Comparison of ENCODE assay signal across 7 mouse cellular contexts in genomic region chr17:83214161-83214592, GRCm38 (mm10). TPM values are rescaled to one million over a fixed set of nuclear protein-coding genes. Genes with fewer than 3 reads are reported as not detected.
DNase-seq lines count a peak whose midpoint lies in the region; ATAC-seq and TF ChIP-seq lines count a peak whose summit lies in the region.

No protein-coding gene starts in this region.

- peak overlapping the region; percentile 93 for H3K9ac ChIP-seq in ES-Bruce4 (ENCODE audit: low read depth, poor library complexity, severe bottlenecking)
- peak overlapping the region; percentile 100 for H3K9ac ChIP-seq in heart, embryonic 13.5 days
- H3K9ac ChIP-seq in kidney, embryonic 16.5 days (replicated peaks; ENCODE audit: low read length) = peak overlapping the region; percentile 99
- peak overlapping the region; percentile 55 for H3K9ac ChIP-seq in lung, postnatal 0 days (replicated peaks; ENCODE audit: low read depth)

- TF ChIP-seq EP300 in ES-Bruce4 (IDR thresholded peaks at IDR 0.05; ENCODE audit: insufficient read depth, low read depth, low read length) = peak; percentile 19; the same call in 1 of the 2 replicates
- no peak for TF ChIP-seq EP300 in lung, postnatal 0 days (IDR thresholded peaks at IDR 0.05)

- H3K4me2 ChIP-seq in heart, embryonic 13.5 days = peak overlapping the region; percentile 95
- peak overlapping the region; percentile 74 for H3K4me2 ChIP-seq in kidney, embryonic 16.5 days (replicated peaks; ENCODE audit: low read depth, low read length)
- H3K4me2 ChIP-seq in lung, postnatal 0 days (replicated peaks; ENCODE audit: low read depth, low read length) = peak overlapping the region; percentile 97

- H3K27me3 ChIP-seq in ES-Bruce4 (ENCODE audit: control insufficient read depth, insufficient read depth, low read length, poor library complexity, severe bottlenecking) = peaks cover 13% of the 10 kb centered on the region; the same call in 1 of the 2 replicates
- no peaks in the 10 kb centered on the region for H3K27me3 ChIP-seq in heart, embryonic 13.5 days (replicated peaks)
- no peaks in the 10 kb centered on the region for H3K27me3 ChIP-seq in kidney, embryonic 16.5 days (ENCODE audit: insufficient read depth, low read length)
- H3K27me3 ChIP-seq in lung, postnatal 0 days (replicated peaks; ENCODE audit: insufficient read depth, low read length) = no peaks in the 10 kb centered on the region

- peaks cover 1% of the 10 kb centered on the region for H3K4me1 ChIP-seq in ES-Bruce4 (ENCODE audit: control insufficient read depth, insufficient read depth, low read length)
- peaks cover 49% of the 10 kb centered on the region for H3K4me1 ChIP-seq in heart, embryonic 13.5 days
- H3K4me1 ChIP-seq in kidney, embryonic 16.5 days (ENCODE audit: insufficient read depth, low read length) = peaks cover 38% of the 10 kb centered on the region
- peaks cover 22% of the 10 kb centered on the region; the same call in 1 of the 2 replicates for H3K4me1 ChIP-seq in lung, postnatal 0 days (ENCODE audit: insufficient read depth, low read depth, low read length)
- peaks cover 24% of the 10 kb centered on the region for H3K4me1 ChIP-seq in olfactory bulb, adult 2 months (ENCODE audit: control insufficient read depth, insufficient read depth, low read length)

- no peak overlapping the region for H3K27ac ChIP-seq in ES-Bruce4 (ENCODE audit: insufficient read depth, low read length)
- peak overlapping the region; percentile 99 for H3K27ac ChIP-seq in heart, embryonic 13.5 days (replicated peaks)
- H3K27ac ChIP-seq in kidney, embryonic 16.5 days (ENCODE audit: low read length) = peak overlapping the region; percentile 85
- no peak overlapping the region for H3K27ac ChIP-seq in lung, postnatal 0 days (ENCODE audit: low read length)
- no peak overlapping the region for H3K27ac ChIP-seq in olfactory bulb, adult 2 months (ENCODE audit: insufficient read depth, low read depth, low read length)

- peak overlapping the region; percentile 83 for H3K4me3 ChIP-seq in ES-Bruce4 (ENCODE audit: low read depth, low read length)
- H3K4me3 ChIP-seq in heart, embryonic 13.5 days = peak overlapping the region; percentile 97
- H3K4me3 ChIP-seq in kidney, embryonic 16.5 days (ENCODE audit: low read length) = peak overlapping the region; percentile 78
- H3K4me3 ChIP-seq in lung, postnatal 0 days (ENCODE audit: low read depth, low read length) = peak overlapping the region; percentile 73
- peak overlapping the region; percentile 62 for H3K4me3 ChIP-seq in olfactory bulb, adult 2 months (ENCODE audit: insufficient read depth, low read depth, low read length)

- no peak for TF ChIP-seq CTCF in ES-Bruce4 (IDR thresholded peaks at IDR 0.05; ENCODE audit: low read depth, low read length)
- TF ChIP-seq CTCF in lung, postnatal 0 days (IDR thresholded peaks at IDR 0.05) = no peak
- no peak for TF ChIP-seq CTCF in olfactory bulb, adult 2 months (IDR thresholded peaks at IDR 0.05; ENCODE audit: insufficient read depth, low read depth, low read length)

- H3K9me3 ChIP-seq in ES-Bruce4 (replicated peaks; ENCODE audit: control insufficient read depth, insufficient read depth, low read length, poor library complexity, severe bottlenecking) = no peaks in the 10 kb centered on the region
- no peaks in the 10 kb centered on the region for H3K9me3 ChIP-seq in heart, embryonic 13.5 days
- no peaks in the 10 kb centered on the region for H3K9me3 ChIP-seq in kidney, embryonic 16.5 days (ENCODE audit: low read length)
- no peaks in the 10 kb centered on the region for H3K9me3 ChIP-seq in lung, postnatal 0 days (ENCODE audit: low read length)

- ATAC-seq in heart, embryonic 13.5 days (ENCODE audit: extremely low read depth, insufficient number of reproducible peaks, low FRiP score, low TSS enrichment) = no peak
- ATAC-seq in kidney, embryonic 16.5 days (ENCODE audit: low FRiP score, low TSS enrichment) = peak; percentile 39
- no peak for ATAC-seq in lung, postnatal 0 days

- no peak for TF ChIP-seq POLR2A in ES-Bruce4 (IDR thresholded peaks at IDR 0.05; ENCODE audit: insufficient read depth, low read length)
- no peak for TF ChIP-seq POLR2A in olfactory bulb, adult 2 months (IDR thresholded peaks at IDR 0.05; ENCODE audit: insufficient read depth, low read depth, low read length)

- no peaks in the 10 kb centered on the region for H3K36me3 ChIP-seq in ES-Bruce4 (ENCODE audit: control insufficient read depth, insufficient read depth, low read length, poor library complexity, severe bottlenecking)
- no peaks in the 10 kb centered on the region; the same call in none of the 2 replicates for H3K36me3 ChIP-seq in heart, embryonic 13.5 days
- H3K36me3 ChIP-seq in kidney, embryonic 16.5 days (ENCODE audit: insufficient read depth, low read length) = peaks cover 3% of the 10 kb centered on the region; the same call in 1 of the 2 replicates
- no peaks in the 10 kb centered on the region for H3K36me3 ChIP-seq in lung, postnatal 0 days (ENCODE audit: insufficient read depth, low read length)

- under 1% methylated on average over 16 of the region's 16 CpGs for WGBS in heart, embryonic 13.5 days
- WGBS in kidney, embryonic 16.5 days = 0% methylated on average over 16 of the region's 16 CpGs
- WGBS in lung, postnatal 0 days = 1% methylated on average over 16 of the region's 16 CpGs
- WGBS in olfactory bulb, adult 2 months = 2% methylated on average over 16 of the region's 16 CpGs

- DNase-seq in 3T3-L1 (ENCODE audit: low read depth, low spot score) = peak; percentile 34
- peak; percentile 79 for DNase-seq in embryo, embryonic 10.5 days (ENCODE audit: low spot score)
- DNase-seq in lung, postnatal 0 days (ENCODE audit: low spot score) = peak; percentile 60

RNA-seq across cellular contexts. Expression of gene Pkdcc, which starts 0.9 kb away (rescaled TPM):
- 9.7 and 12.3 TPM in 2 replicates for polyA plus RNA-seq in ES-Bruce4 (2011; ENCODE audit: insufficient read depth, insufficient read length, low read depth, missing spikeins)
- polyA plus RNA-seq in heart, embryonic 13.5 days (2015; fragmentation: Nextera tagmentation; extraction: Ambion mirVana) = 10.1 and 11.1 TPM in 2 replicates
- polyA plus RNA-seq in kidney, embryonic 16.5 days (2015; fragmentation: Nextera tagmentation; extraction: Ambion mirVana) = 29.9 and 31.6 TPM in 2 replicates
- polyA plus RNA-seq in lung, postnatal 0 days (2015; fragmentation: Nextera tagmentation; extraction: Ambion mirVana) = 3.6 and 3.9 TPM in 2 replicates
- not detected in 2 replicates for polyA plus RNA-seq in olfactory bulb, adult 2 months (2012; ENCODE audit: insufficient read depth, insufficient read length, low replicate concordance, missing spikeins)

Comparison
In these comparisons a context has a peak if more than half of its experiments do, and no peak if none do; other contexts are left out.
1. H3K27ac ChIP-seq: peak in heart, embryonic 13.5 days (single experiment) and kidney, embryonic 16.5 days (single experiment); none in ES-Bruce4 (single experiment), lung, postnatal 0 days (single experiment) and olfactory bulb, adult 2 months (single experiment).
2. Peak in every context shown above with its lines, with median percentiles within 50 percentile points of each other: DNase-seq, H3K4me3 ChIP-seq, H3K9ac ChIP-seq and H3K4me2 ChIP-seq.